Mouse (Mus musculus) brain, embryonic 14.5 days (tissue): Measurements from ENCODE around the gene Dnmt1.

ENCODE experiments used
- CTCF ChIP-seq: fragments of 200-500 bp; IDR thresholded peaks from 2 replicates; pipeline ENCODE4 v1.5.1; 2012; ENCODE audit warnings: inconsistent platforms, mild to moderate bottlenecking, moderate library complexity, borderline replicate concordance; ENCODE audit not compliant: insufficient read depth, insufficient read length; ENCODE audit errors: extremely low read depth
- POLR2A ChIP-seq: fragments of 200-500 bp; IDR thresholded peaks from 2 replicates; pipeline ENCODE4 v1.6.1; 2012; ENCODE audit warnings: mild to moderate bottlenecking, inconsistent platforms, borderline replicate concordance; ENCODE audit not compliant: poor library complexity, insufficient read depth, insufficient read length, severe bottlenecking; ENCODE audit errors: extremely low read depth

DNA sequence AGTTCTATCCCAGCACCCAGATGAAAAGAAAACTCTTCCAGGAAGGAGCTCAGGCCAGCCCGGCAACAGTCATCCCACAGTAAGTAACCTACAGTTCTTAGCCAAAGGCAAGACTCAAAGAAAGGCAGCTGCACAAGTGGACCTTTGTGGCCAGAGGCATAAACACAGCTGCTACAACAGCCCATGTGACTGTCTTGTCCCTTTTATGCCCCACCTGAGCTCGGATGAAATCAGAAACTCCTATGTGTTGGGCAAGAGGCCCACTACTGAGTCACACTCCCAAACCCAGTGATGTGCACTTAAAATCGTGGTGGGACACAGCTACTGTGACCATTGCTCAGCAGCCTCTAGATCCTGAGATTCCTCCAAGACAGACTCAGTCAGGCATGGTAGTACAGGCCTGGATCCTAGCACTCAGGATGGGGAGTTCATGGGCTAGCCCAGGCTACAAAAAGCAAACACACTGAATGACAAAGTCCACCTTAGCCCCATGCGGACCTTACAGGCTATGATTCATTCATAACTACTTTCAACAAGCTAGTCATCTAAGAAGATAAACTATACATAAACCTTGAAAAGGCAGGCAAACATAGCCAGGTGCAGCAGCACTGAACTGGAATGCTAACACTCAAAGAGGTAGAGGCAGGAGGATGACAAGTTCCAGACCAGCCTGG, 14.9 kb downstream of the Dnmt1 start:
- no peak for TF ChIP-seq POLR2A
- TF ChIP-seq CTCF, result no peak
